Mouse (Mus musculus): ENCODE results near the gene Ryr3.

Gene Ryr3

GRCm38 (mm10) chr2:113216746-113217461 lies at the start of gene Ryr3:
TSS of gene Ryr3 (minus strand) at chr2:113217096.
- DNase-seq (ENCODE audit: low spot score in 2 of 2), result no peak

- DNase-seq (ENCODE audit: low spot score in 2 of 2), result no peak
Measured at GRCm38 (mm10) chr2:113238871-113239270, 22.0 kb upstream of the Ryr3 start.

GRCm38 (mm10) chr2:113236993-113237392 lies 20.1 kb upstream of the Ryr3 start:
- DNase-seq (ENCODE audit: low spot score in 2 of 2), result no peak

- DNase-seq (ENCODE audit: low spot score in 2 of 2), result no peak
Measured at GRCm38 (mm10) chr2:113234559-113234958, 17.7 kb upstream of the Ryr3 start.

GRCm38 (mm10) chr2:113233356-113233755 lies 16.5 kb upstream of the Ryr3 start:
- no peak for DNase-seq (ENCODE audit: low spot score in 2 of 2)

- DNase-seq (ENCODE audit: low spot score in 2 of 2), result no peak
Measured at GRCm38 (mm10) chr2:113216105-113216745, 671 bp downstream of the Ryr3 start.

- no peak for DNase-seq (ENCODE audit: low spot score in 2 of 2)
Measured at GRCm38 (mm10) chr2:113210023-113210422, 6.9 kb downstream of the Ryr3 start.

GRCm38 (mm10) chr2:113209263-113209662 lies 7.6 kb downstream of the Ryr3 start:
- DNase-seq (ENCODE audit: low spot score in 2 of 2), result no peak

- no peak for DNase-seq (ENCODE audit: low spot score in 2 of 2)
Measured at GRCm38 (mm10) chr2:113202857-113203256, 14.0 kb downstream of the Ryr3 start.

- DNase-seq (ENCODE audit: low spot score in 2 of 2), result no peak
Measured at GRCm38 (mm10) chr2:113199030-113199679, 17.7 kb downstream of the Ryr3 start.

GRCm38 (mm10) chr2:113187158-113187557 lies 29.7 kb downstream of the Ryr3 start:
- no peak for DNase-seq (ENCODE audit: low spot score in 2 of 2)

GRCm38 (mm10) chr2:113181701-113182100 lies 35.2 kb downstream of the Ryr3 start:
- no peak for DNase-seq (ENCODE audit: low spot score in 2 of 2)

GRCm38 (mm10) chr2:113178047-113178446 lies 38.8 kb downstream of the Ryr3 start:
- no peak for DNase-seq (ENCODE audit: low spot score in 2 of 2)

GRCm38 (mm10) chr2:113176337-113176736 lies 40.6 kb downstream of the Ryr3 start:
- DNase-seq (ENCODE audit: low spot score in 2 of 2), result no peak

GRCm38 (mm10) chr2:113168096-113168495 lies 48.8 kb downstream of the Ryr3 start:
- no peak for DNase-seq (ENCODE audit: low spot score in 2 of 2)

GRCm38 (mm10) chr2:113161494-113161893 lies 55.4 kb downstream of the Ryr3 start:
- no peak for DNase-seq (ENCODE audit: low spot score in 2 of 2)

GRCm38 (mm10) chr2:113137766-113138165 lies 79.1 kb downstream of the Ryr3 start:
- no peak for DNase-seq (ENCODE audit: low spot score in 2 of 2)

GRCm38 (mm10) chr2:113123476-113123875 lies 93.4 kb downstream of the Ryr3 start:
- DNase-seq (ENCODE audit: low spot score in 2 of 2), result no peak

- DNase-seq (ENCODE audit: low spot score in 2 of 2), result no peak
Measured at GRCm38 (mm10) chr2:113119080-113119479, 97.8 kb downstream of the Ryr3 start.

GRCm38 (mm10) chr2:113116788-113117187 lies 100.1 kb downstream of the Ryr3 start:
- DNase-seq (ENCODE audit: low spot score in 2 of 2), result no peak

- no peak for DNase-seq (ENCODE audit: low spot score in 2 of 2)
Measured at GRCm38 (mm10) chr2:113115897-113116283, 101.0 kb downstream of the Ryr3 start.

- DNase-seq (ENCODE audit: low spot score in 2 of 2), result no peak
Measured at GRCm38 (mm10) chr2:113115248-113115896, 101.5 kb downstream of the Ryr3 start.

Measured in spleen, postnatal 36 days (tissue).